Mouse (Mus musculus) forebrain, embryonic 15.5 days (tissue): ENCODE results near the gene Susd3. TPM values are rescaled to one million over a fixed set of nuclear protein-coding genes. Genes with fewer than 3 reads are reported as not detected.
A peak's percentile ranks its signal among the peaks of the same experiment; 100 is the strongest.

ENCODE experiments used
- ATAC-seq: fragments of 200-750 bp; cut with Nextera tagmentation; replicated peaks from 2 replicates; pipeline ENCODE4 v1.8.0; 2017; ENCODE audit warnings: mild to moderate bottlenecking, moderate TSS enrichment, moderate library complexity
- H3K27ac ChIP-seq: fragments of 300-500 bp; sonication (generic); replicated peaks from 2 replicates; pipeline ENCODE4 v1.5.1; 2015; ENCODE audit warnings: mild to moderate bottlenecking, inconsistent platforms
- H3K27me3 ChIP-seq: fragments of 300-500 bp; sonication (generic); 2 replicates; pipeline ENCODE4 v1.6.1; 2015; ENCODE audit warnings: inconsistent platforms
- H3K36me3 ChIP-seq: fragments of 300-500 bp; sonication (generic); 2 replicates; pipeline ENCODE4 v1.6.1; 2015; ENCODE audit warnings: mild to moderate bottlenecking, inconsistent platforms
- H3K4me1 ChIP-seq: fragments of 300-500 bp; sonication (generic); 2 replicates; pipeline ENCODE4 v1.6.1; 2015; ENCODE audit warnings: inconsistent platforms
- H3K4me2 ChIP-seq: fragments of 300-500 bp; sonication (generic); replicated peaks from 2 replicates; pipeline ENCODE4 v1.6.1; 2015; ENCODE audit warnings: mild to moderate bottlenecking, inconsistent platforms
- H3K4me3 ChIP-seq: fragments of 300-500 bp; sonication (generic); 2 replicates; pipeline ENCODE4 v1.5.1; 2015; ENCODE audit warnings: mild to moderate bottlenecking, inconsistent platforms
- H3K9ac ChIP-seq: fragments of 300-500 bp; sonication (generic); replicated peaks from 2 replicates; pipeline ENCODE4 v1.6.1; 2015; ENCODE audit warnings: mild to moderate bottlenecking, inconsistent platforms
- H3K9me3 ChIP-seq: fragments of 300-500 bp; sonication (generic); 2 replicates; pipeline ENCODE4 v1.6.1; 2016; ENCODE audit warnings: inconsistent platforms
- WGBS: fragments of 180-500 bp; shearing (Covaris S2); methylation state at CpG from one replicate; pipeline ENCODE4 v1.1.7; 2015; ENCODE audit warnings: mixed read lengths; 5-methylcytosine and 5-hydroxymethylcytosine counted together
- polyA plus RNA-seq: library from polyadenylated mRNA; unstranded; fragments of >200 nt; fragmentation: Nextera tagmentation; extraction: Ambion mirVana; gene quantifications from 2 replicates; pipeline ENCODE4 v1.2.1, GENCODE M21; 2015

Susd3 gene
- polyA plus RNA-seq, 1 experiment from 2014 or later: 0.98 TPM

GRCm38 (mm10) chr13:49218651-49219050 lies 29.9 kb downstream of the Susd3 start:
- Histone ChIP-seq H3K9me3 (no peaks in the 10 kb centered on the region), H3K4me2 (no peak overlapping the region), H3K9ac (no peak overlapping the region), H3K27ac (no peak overlapping the region), H3K36me3 (no peaks in the 10 kb centered on the region), H3K4me3 (no peak overlapping the region), H3K4me1 (peaks cover 28% of the 10 kb centered on the region), H3K27me3 (0 out of 2 replicates have a peak, but pooled peaks cover 3% of the 10 kb centered on the region)
- ATAC-seq: no peak
- WGBS: 6% methylated on average over 3 of the region's 3 CpGs

GRCm38 (mm10) chr13:49216808-49217561 lies 31.5 kb downstream of the Susd3 start:
- Histone ChIP-seq H3K4me1 (peaks cover 39% of the 10 kb centered on the region), H3K4me2 (no peak overlapping the region), H3K27me3 (0 out of 2 replicates have a peak, but pooled peaks cover 3% of the 10 kb centered on the region), H3K27ac (no peak overlapping the region), H3K4me3 (no peak overlapping the region), H3K9ac (no peak overlapping the region), H3K36me3 (no peaks in the 10 kb centered on the region), H3K9me3 (no peaks in the 10 kb centered on the region)
- no peak for ATAC-seq
- 55% methylated on average over 9 of the region's 9 CpGs for WGBS

GRCm38 (mm10) chr13:49216220-49216552 lies 32.3 kb downstream of the Susd3 start:
- 3% methylated on average over 17 of the region's 17 CpGs for WGBS
- Histone ChIP-seq H3K4me2 (peak overlapping the region; percentile 96), H3K9me3 (no peaks in the 10 kb centered on the region), H3K36me3 (no peaks in the 10 kb centered on the region), H3K4me3 (peak overlapping the region; percentile 90), H3K27me3 (0 out of 2 replicates have a peak, but pooled peaks cover 3% of the 10 kb centered on the region), H3K27ac (no peak overlapping the region), H3K4me1 (peaks cover 44% of the 10 kb centered on the region), H3K9ac (peak overlapping the region; percentile 68)
- no peak; the same call in 1 of the 2 replicates for ATAC-seq

GRCm38 (mm10) chr13:49215504-49216219 lies 32.8 kb downstream of the Susd3 start, which contains the start of gene Card19:
Card19 (minus strand) TSS chr13:49216037.
- peak; percentile 78 for ATAC-seq
- Histone ChIP-seq H3K36me3 (no peaks in the 10 kb centered on the region), H3K4me1 (peaks cover 44% of the 10 kb centered on the region), H3K4me2 (peak within 1 kb of the TSS; percentile 96), H3K9me3 (no peaks in the 10 kb centered on the region), H3K27me3 (0 out of 2 replicates have a peak, but pooled peaks cover 3% of the 10 kb centered on the region), H3K9ac (peak within 1 kb of the TSS; percentile 68), H3K27ac (peak within 1 kb of the TSS; percentile 25; the same call in 1 of the 2 replicates), H3K4me3 (peak within 1 kb of the TSS; percentile 90)
- under 1% methylated on average over 77 of the region's 78 CpGs for WGBS

GRCm38 (mm10) chr13:49215128-49215503 lies 33.4 kb downstream of the Susd3 start:
- Histone ChIP-seq H3K9me3 (no peaks in the 10 kb centered on the region), H3K36me3 (no peaks in the 10 kb centered on the region), H3K27me3 (no peaks in the 10 kb centered on the region), H3K27ac (peak overlapping the region; percentile 25; the same call in 1 of the 2 replicates), H3K4me2 (peak overlapping the region; percentile 96), H3K4me3 (peak overlapping the region; percentile 90), H3K9ac (peak overlapping the region; percentile 68), H3K4me1 (peaks cover 44% of the 10 kb centered on the region)
- peak; percentile 6 for ATAC-seq
- 9% methylated on average over 5 of the region's 5 CpGs for WGBS

- Histone ChIP-seq H3K9me3 (no peaks in the 10 kb centered on the region), H3K4me1 (peaks cover 44% of the 10 kb centered on the region), H3K4me3 (peak overlapping the region; percentile 90; the same call in 1 of the 2 replicates), H3K4me2 (peak overlapping the region; percentile 96; the same call in 1 of the 2 replicates), H3K27me3 (no peaks in the 10 kb centered on the region), H3K36me3 (no peaks in the 10 kb centered on the region), H3K9ac (no peak overlapping the region), H3K27ac (no peak overlapping the region)
- WGBS: 53% methylated on average over 3 of the region's 3 CpGs
- ATAC-seq: no peak
Measured at GRCm38 (mm10) chr13:49214454-49214853, 34.1 kb downstream of the Susd3 start.

GRCm38 (mm10) chr13:49213531-49213932 lies 35.0 kb downstream of the Susd3 start:
- H3K36me3 ChIP-seq: no peaks in the 10 kb centered on the region
- WGBS: 43% methylated on average over 4 of the region's 4 CpGs
- no peak overlapping the region for H3K4me3 ChIP-seq
- peak overlapping the region; percentile 65 for H3K27ac ChIP-seq
- no peak overlapping the region for H3K4me2 ChIP-seq
- no peaks in the 10 kb centered on the region for H3K9me3 ChIP-seq
- no peak for ATAC-seq
- H3K4me1 ChIP-seq: peaks cover 44% of the 10 kb centered on the region
- no peak overlapping the region for H3K9ac ChIP-seq
- no peaks in the 10 kb centered on the region for H3K27me3 ChIP-seq

- WGBS: 75% methylated on average over 4 of the region's 4 CpGs
- ATAC-seq: no peak
Measured at GRCm38 (mm10) chr13:49212711-49213500, 35.6 kb downstream of the Susd3 start.

GRCm38 (mm10) chr13:49209306-49209705 lies 39.2 kb downstream of the Susd3 start:
- Histone ChIP-seq H3K9ac (no peak overlapping the region), H3K4me3 (no peak overlapping the region), H3K27me3 (no peaks in the 10 kb centered on the region), H3K36me3 (no peaks in the 10 kb centered on the region), H3K27ac (no peak overlapping the region), H3K9me3 (no peaks in the 10 kb centered on the region), H3K4me1 (peaks cover 27% of the 10 kb centered on the region), H3K4me2 (no peak overlapping the region)
- 73% methylated on average over 7 of the region's 7 CpGs for WGBS
- ATAC-seq: no peak

More at GRCm38 (mm10) chr13:49212711-49213500, 35.6 kb downstream of the Susd3 start:
- Histone ChIP-seq H3K36me3 (no peaks in the 10 kb centered on the region), H3K27ac (peak overlapping the region; percentile 65), H3K9ac (no peak overlapping the region), H3K4me3 (no peak overlapping the region), H3K4me1 (peaks cover 44% of the 10 kb centered on the region), H3K4me2 (no peak overlapping the region), H3K9me3 (no peaks in the 10 kb centered on the region), H3K27me3 (no peaks in the 10 kb centered on the region)

GRCm38 (mm10) chr13:49206341-49206740 lies 42.2 kb downstream of the Susd3 start:
- no peak overlapping the region for H3K27ac ChIP-seq
- H3K27me3 ChIP-seq: no peaks in the 10 kb centered on the region
- no peak for ATAC-seq

GRCm38 (mm10) chr13:49205381-49205998 lies 43.0 kb downstream of the Susd3 start:
- H3K36me3 ChIP-seq: no peaks in the 10 kb centered on the region
- WGBS: 24% methylated on average over 13 of the region's 13 CpGs
- H3K4me2 ChIP-seq: no peak overlapping the region
- peaks cover 5% of the 10 kb centered on the region; the same call in 1 of the 2 replicates for H3K4me1 ChIP-seq
- no peaks in the 10 kb centered on the region for H3K9me3 ChIP-seq
- H3K9ac ChIP-seq: no peak overlapping the region
- no peaks in the 10 kb centered on the region for H3K27me3 ChIP-seq
- peak; percentile 51 for ATAC-seq
- no peak overlapping the region for H3K4me3 ChIP-seq
- H3K27ac ChIP-seq: no peak overlapping the region

More at GRCm38 (mm10) chr13:49206341-49206740, 42.2 kb downstream of the Susd3 start:
- Histone ChIP-seq H3K36me3 (no peaks in the 10 kb centered on the region), H3K4me1 (peaks cover 5% of the 10 kb centered on the region; the same call in 1 of the 2 replicates), H3K9me3 (no peaks in the 10 kb centered on the region), H3K4me2 (no peak overlapping the region), H3K9ac (no peak overlapping the region), H3K4me3 (no peak overlapping the region)
- WGBS: 100% methylated on average over 2 of the region's 2 CpGs
